Mouse (Mus musculus) liver, embryonic 11.5 days (tissue): ENCODE results near the gene Fn1. TPM values are rescaled to one million over a fixed set of nuclear protein-coding genes. Genes with fewer than 3 reads are reported as not detected.
A peak's percentile ranks its signal among the peaks of the same experiment; 100 is the strongest.

Source experiments
- ATAC-seq: fragments of 200-750 bp; cut with Nextera tagmentation; replicated peaks from 2 replicates; pipeline ENCODE4 v1.8.0; 2017; ENCODE audit warnings: moderate number of reproducible peaks, mild to moderate bottlenecking, moderate TSS enrichment, moderate library complexity; ENCODE audit not compliant: low FRiP score
- DNase-seq: peaks from one replicate; pipeline ENCODE4 v3.0.0-alpha.2; 2017; ENCODE audit warnings: low spot score
- H3K27ac ChIP-seq: fragments of 300-500 bp; sonication (generic); 2 replicates; pipeline ENCODE4 v1.5.1; 2014; ENCODE audit warnings: mild to moderate bottlenecking, low read depth, low read length, control low read depth
- H3K27me3 ChIP-seq: fragments of 300-500 bp; sonication (generic); replicated peaks from 2 replicates; pipeline ENCODE4 v1.6.1; 2014; ENCODE audit warnings: low read length, mixed read lengths; ENCODE audit not compliant: control insufficient read depth, insufficient read depth
- H3K36me3 ChIP-seq: fragments of 300-500 bp; sonication (generic); 2 replicates; pipeline ENCODE4 v1.6.1; 2014; ENCODE audit warnings: mild to moderate bottlenecking, low read length, moderate library complexity, mixed read lengths; ENCODE audit not compliant: control insufficient read depth, insufficient read depth
- H3K4me1 ChIP-seq: fragments of 300-500 bp; sonication (generic); replicated peaks from 2 replicates; pipeline ENCODE4 v1.6.1; 2014; ENCODE audit warnings: low read length, mixed read lengths; ENCODE audit not compliant: control insufficient read depth, insufficient read depth
- H3K4me2 ChIP-seq: fragments of 300-500 bp; sonication (generic); 2 replicates; pipeline ENCODE4 v1.6.1; 2014; ENCODE audit warnings: mild to moderate bottlenecking, control low read depth, moderate library complexity
- H3K4me3 ChIP-seq: fragments of 300-500 bp; sonication (generic); 2 replicates; pipeline ENCODE4 v1.5.1; 2014; ENCODE audit warnings: low read depth, low read length, control low read depth
- H3K9ac ChIP-seq: fragments of 300-500 bp; sonication (generic); 2 replicates; pipeline ENCODE4 v1.6.1; 2014; ENCODE audit warnings: low read depth, low read length, control low read depth
- H3K9me3 ChIP-seq: fragments of 300-500 bp; sonication (generic); 2 replicates; pipeline ENCODE4 v1.6.1; 2016; ENCODE audit warnings: low read length, inconsistent platforms, mixed read lengths; ENCODE audit not compliant: control insufficient read depth
- WGBS: fragments of 180-500 bp; shearing (Covaris S2); extraction: QIAGEN DNeasy Blood & Tissue Kit; methylation state at CpG from one replicate; pipeline ENCODE4 v1.1.7; 2014; 5-methylcytosine and 5-hydroxymethylcytosine counted together
- polyA plus RNA-seq: library from polyadenylated mRNA; unstranded; fragments of >200 nt; fragmentation: Nextera tagmentation; extraction: Ambion mirVana; gene quantifications from 2 replicates; pipeline ENCODE4 v1.2.1, GENCODE M21; 2014

Gene Fn1
- polyA plus RNA-seq, 1 experiment from 2014 or later: 175 TPM

- peak; percentile 35; the same call in 1 of the 2 replicates for ATAC-seq
- H3K4me1 ChIP-seq: no peaks in the 10 kb centered on the region
Measured at GRCm38 (mm10) chr1:71580408-71580807, 72.6 kb downstream of the Fn1 start.

GRCm38 (mm10) chr1:71579526-71579925 lies 73.5 kb downstream of the Fn1 start:
- WGBS: 87% methylated on average over 4 of the region's 4 CpGs
- no peak for DNase-seq

More at GRCm38 (mm10) chr1:71580408-71580807, 72.6 kb downstream of the Fn1 start:
- no peaks in the 10 kb centered on the region for H3K9me3 ChIP-seq
- H3K27ac ChIP-seq: no peak overlapping the region
- 89% methylated on average over 12 of the region's 12 CpGs for WGBS
- no peak for DNase-seq
- peaks cover 40% of the 10 kb centered on the region for H3K36me3 ChIP-seq
- no peak overlapping the region for H3K4me2 ChIP-seq
- H3K9ac ChIP-seq: no peak overlapping the region
- no peaks in the 10 kb centered on the region for H3K27me3 ChIP-seq
- no peak overlapping the region for H3K4me3 ChIP-seq

GRCm38 (mm10) chr1:71576837-71577236 lies 76.2 kb downstream of the Fn1 start:
- Histone ChIP-seq H3K9me3 (no peaks in the 10 kb centered on the region), H3K27me3 (no peaks in the 10 kb centered on the region), H3K27ac (no peak overlapping the region), H3K4me2 (no peak overlapping the region), H3K9ac (no peak overlapping the region), H3K36me3 (peaks cover 48% of the 10 kb centered on the region), H3K4me1 (no peaks in the 10 kb centered on the region), H3K4me3 (no peak overlapping the region)
- 89% methylated on average over 6 of the region's 6 CpGs for WGBS
- no peak for ATAC-seq
- no peak for DNase-seq

More at GRCm38 (mm10) chr1:71579526-71579925, 73.5 kb downstream of the Fn1 start:
- H3K27ac ChIP-seq: no peak overlapping the region
- no peaks in the 10 kb centered on the region for H3K4me1 ChIP-seq
- H3K27me3 ChIP-seq: no peaks in the 10 kb centered on the region
- H3K9ac ChIP-seq: no peak overlapping the region
- no peak overlapping the region for H3K4me2 ChIP-seq
- no peak for ATAC-seq
- peaks cover 38% of the 10 kb centered on the region for H3K36me3 ChIP-seq
- H3K9me3 ChIP-seq: no peaks in the 10 kb centered on the region
- H3K4me3 ChIP-seq: no peak overlapping the region

GRCm38 (mm10) chr1:71575987-71576386 lies 77.0 kb downstream of the Fn1 start:
- no peaks in the 10 kb centered on the region for H3K4me1 ChIP-seq
- DNase-seq (no peak), ATAC-seq (no peak)
- no peak overlapping the region for H3K27ac ChIP-seq
- no peak overlapping the region for H3K9ac ChIP-seq
- 93% methylated on average over 7 of the region's 7 CpGs for WGBS
- H3K36me3 ChIP-seq: peaks cover 53% of the 10 kb centered on the region
- no peaks in the 10 kb centered on the region for H3K27me3 ChIP-seq
- H3K4me2 ChIP-seq: no peak overlapping the region
- no peak overlapping the region for H3K4me3 ChIP-seq
- H3K9me3 ChIP-seq: no peaks in the 10 kb centered on the region

GRCm38 (mm10) chr1:71570116-71570515 lies 82.9 kb downstream of the Fn1 start:
- Histone ChIP-seq H3K9me3 (no peaks in the 10 kb centered on the region), H3K4me3 (no peak overlapping the region), H3K4me2 (no peak overlapping the region), H3K27ac (no peak overlapping the region), H3K4me1 (no peaks in the 10 kb centered on the region), H3K27me3 (no peaks in the 10 kb centered on the region), H3K9ac (no peak overlapping the region), H3K36me3 (peaks cover 54% of the 10 kb centered on the region)
- 85% methylated on average over 4 of the region's 4 CpGs for WGBS
- DNase-seq (no peak), ATAC-seq (no peak)

- ATAC-seq: no peak
- Histone ChIP-seq H3K4me3 (no peak overlapping the region), H3K4me1 (no peaks in the 10 kb centered on the region), H3K27ac (no peak overlapping the region), H3K27me3 (no peaks in the 10 kb centered on the region), H3K36me3 (peaks cover 62% of the 10 kb centered on the region), H3K9ac (no peak overlapping the region), H3K9me3 (no peaks in the 10 kb centered on the region), H3K4me2 (no peak overlapping the region)
- no peak for DNase-seq
- WGBS: 86% methylated on average over 16 of the region's 16 CpGs
Measured at GRCm38 (mm10) chr1:71567884-71568605, 85.0 kb downstream of the Fn1 start.

- Histone ChIP-seq H3K9me3 (no peaks in the 10 kb centered on the region), H3K27me3 (no peaks in the 10 kb centered on the region), H3K4me3 (no peak overlapping the region), H3K4me2 (no peak overlapping the region), H3K27ac (no peak overlapping the region), H3K36me3 (peaks cover 69% of the 10 kb centered on the region), H3K9ac (no peak overlapping the region), H3K4me1 (0 out of 2 replicates have a peak, but pooled peaks cover 2% of the 10 kb centered on the region)
- WGBS: 86% methylated on average over 7 of the region's 7 CpGs
- ATAC-seq: no peak
- DNase-seq: no peak
Measured at GRCm38 (mm10) chr1:71564291-71564690, 88.7 kb downstream of the Fn1 start.

- Histone ChIP-seq H3K27ac (no peak overlapping the region), H3K4me3 (no peak overlapping the region), H3K4me1 (peaks cover 13% of the 10 kb centered on the region), H3K9ac (no peak overlapping the region), H3K27me3 (no peaks in the 10 kb centered on the region), H3K4me2 (no peak overlapping the region), H3K9me3 (no peaks in the 10 kb centered on the region), H3K36me3 (peaks cover 44% of the 10 kb centered on the region)
- DNase-seq (no peak), ATAC-seq (no peak)
- WGBS: 96% methylated on average over 4 of the region's 4 CpGs
Measured at GRCm38 (mm10) chr1:71560626-71561025, 92.4 kb downstream of the Fn1 start.
